Mouse (Mus musculus) neural tube, embryonic 15.5 days (tissue): ENCODE data around the gene Sh3bp2. TPM values are rescaled to one million over a fixed set of nuclear protein-coding genes. Genes with fewer than 3 reads are reported as not detected.

ENCODE experiments used
- ATAC-seq: fragments of 200-750 bp; cut with Nextera tagmentation; 2 replicates; pipeline ENCODE4 v1.8.0; 2017; ENCODE audit warnings: mild to moderate bottlenecking, moderate TSS enrichment, moderate library complexity; ENCODE audit not compliant: low FRiP score
- H3K27ac ChIP-seq: fragments of 300-500 bp; sonication (generic); replicated peaks from 2 replicates; pipeline ENCODE4 v1.5.1; 2015; ENCODE audit warnings: mild to moderate bottlenecking, inconsistent platforms
- H3K27me3 ChIP-seq: fragments of 300-500 bp; sonication (generic); replicated peaks from 2 replicates; pipeline ENCODE4 v1.6.1; 2015; ENCODE audit warnings: inconsistent platforms
- H3K36me3 ChIP-seq: fragments of 300-500 bp; sonication (generic); 2 replicates; pipeline ENCODE4 v1.6.1; 2015; ENCODE audit warnings: inconsistent platforms
- H3K4me1 ChIP-seq: fragments of 300-500 bp; sonication (generic); 2 replicates; pipeline ENCODE4 v1.6.1; 2015; ENCODE audit warnings: inconsistent platforms
- H3K4me2 ChIP-seq: fragments of 300-500 bp; sonication (generic); 2 replicates; pipeline ENCODE4 v1.6.1; 2015; ENCODE audit warnings: inconsistent platforms, mild to moderate bottlenecking, moderate library complexity
- H3K4me3 ChIP-seq: fragments of 300-500 bp; sonication (generic); replicated peaks from 2 replicates; pipeline ENCODE4 v1.5.1; 2015; ENCODE audit warnings: mild to moderate bottlenecking, inconsistent platforms
- H3K9ac ChIP-seq: fragments of 300-500 bp; sonication (generic); replicated peaks from 2 replicates; pipeline ENCODE4 v1.6.1; 2015; ENCODE audit warnings: mild to moderate bottlenecking, inconsistent platforms
- H3K9me3 ChIP-seq: fragments of 300-500 bp; sonication (generic); replicated peaks from 2 replicates; pipeline ENCODE4 v1.6.1; 2016; ENCODE audit warnings: inconsistent platforms
- WGBS: fragments of 180-500 bp; shearing (Covaris S2); methylation state at CpG from one replicate; pipeline ENCODE4 v1.1.7; 2015; ENCODE audit warnings: mixed read lengths; 5-methylcytosine and 5-hydroxymethylcytosine counted together
- polyA plus RNA-seq: library from polyadenylated mRNA; unstranded; fragments of >200 nt; fragmentation: Nextera tagmentation; extraction: Ambion mirVana; gene quantifications from 2 replicates; pipeline ENCODE4 v1.2.1, GENCODE M21; 2015

Sh3bp2 gene
- polyA plus RNA-seq, 1 experiment from 2014 or later = 22.6 TPM

DNA sequence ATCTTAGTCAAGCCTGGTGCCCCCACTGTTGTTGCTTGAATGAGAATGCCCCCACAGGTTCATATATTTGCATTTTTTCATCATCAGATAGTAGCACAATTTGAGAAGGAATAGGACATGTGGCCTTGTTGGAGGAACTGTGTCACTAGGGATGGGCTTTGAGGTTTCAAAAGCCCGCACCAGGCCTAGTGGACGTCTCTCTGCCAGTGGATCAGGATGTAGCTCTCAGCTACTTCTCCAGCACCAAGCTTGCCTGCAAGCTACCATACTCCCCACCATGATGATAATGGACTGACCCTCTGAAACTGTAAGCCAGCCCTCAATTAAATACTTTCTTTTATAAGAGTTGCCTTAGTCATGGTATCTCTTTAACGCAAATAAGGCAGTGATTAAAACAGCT, 13.2 kb upstream of the Sh3bp2 start:
- Histone ChIP-seq H3K27ac (no peak overlapping the region), H3K36me3 (no peaks in the 10 kb centered on the region), H3K9me3 (no peaks in the 10 kb centered on the region), H3K4me3 (no peak overlapping the region), H3K4me1 (peaks cover 6% of the 10 kb centered on the region; the same call in 1 of the 2 replicates), H3K9ac (no peak overlapping the region), H3K27me3 (0 out of 2 replicates have a peak, but pooled peaks cover 7% of the 10 kb centered on the region), H3K4me2 (peak overlapping the region; percentile 88; the same call in 1 of the 2 replicates)
- ATAC-seq = no peak
- 85% methylated on average over 3 of the region's 3 CpGs for WGBS

DNA sequence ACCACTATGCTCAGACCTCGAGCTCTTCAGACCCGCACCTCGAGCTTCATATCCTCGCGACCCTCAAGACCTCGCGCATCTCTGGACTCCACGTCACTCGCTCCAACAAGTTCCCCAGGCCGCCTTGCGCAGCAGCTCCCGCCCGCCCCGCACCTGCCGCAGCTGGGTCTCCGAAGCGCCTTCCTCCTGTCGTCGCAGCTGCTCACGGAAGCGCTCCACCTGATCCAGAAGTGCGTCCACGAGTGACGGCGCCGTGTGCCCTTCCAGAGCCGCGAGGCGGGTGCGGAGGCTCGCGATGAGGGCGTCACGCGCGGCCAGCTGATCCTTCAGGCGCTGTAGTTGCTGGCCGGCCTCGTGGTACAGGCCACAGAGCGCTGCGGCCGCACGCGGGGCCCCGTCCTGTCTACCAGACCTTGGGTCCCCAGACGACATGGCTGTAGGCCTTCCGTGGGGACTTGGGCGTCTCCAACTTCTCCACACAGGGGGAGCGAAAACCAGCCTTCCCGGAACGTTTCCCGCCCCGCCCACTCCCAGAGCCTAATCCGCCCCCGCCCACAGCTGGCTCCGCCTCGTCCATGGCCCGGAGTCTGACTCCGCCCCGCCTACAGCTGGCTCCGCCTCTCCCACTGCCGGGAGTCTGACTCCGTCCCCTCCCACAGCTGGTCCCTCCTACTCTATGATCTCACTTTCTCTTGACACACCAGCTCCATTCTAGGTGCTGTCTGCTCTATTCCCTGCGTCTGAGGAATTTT, 12.0 kb upstream of the Sh3bp2 start, which contains the start of gene Tnip2:
Gene Tnip2, minus strand, starts transcription at position 526 of the 752 bp plus-strand sequence.
- Histone ChIP-seq H3K27ac (peak within 1 kb of the TSS; percentile 54; the same call in 1 of the 2 replicates), H3K4me2 (peak within 1 kb of the TSS; percentile 88), H3K4me1 (peaks cover 6% of the 10 kb centered on the region; the same call in 1 of the 2 replicates), H3K9ac (peak within 1 kb of the TSS; percentile 61), H3K27me3 (0 out of 2 replicates have a peak, but pooled peaks cover 7% of the 10 kb centered on the region), H3K36me3 (no peaks in the 10 kb centered on the region), H3K4me3 (peak within 1 kb of the TSS; percentile 72), H3K9me3 (no peaks in the 10 kb centered on the region)
- WGBS = under 1% methylated on average over 62 of the region's 64 CpGs
- peak; percentile 98 for ATAC-seq

DNA sequence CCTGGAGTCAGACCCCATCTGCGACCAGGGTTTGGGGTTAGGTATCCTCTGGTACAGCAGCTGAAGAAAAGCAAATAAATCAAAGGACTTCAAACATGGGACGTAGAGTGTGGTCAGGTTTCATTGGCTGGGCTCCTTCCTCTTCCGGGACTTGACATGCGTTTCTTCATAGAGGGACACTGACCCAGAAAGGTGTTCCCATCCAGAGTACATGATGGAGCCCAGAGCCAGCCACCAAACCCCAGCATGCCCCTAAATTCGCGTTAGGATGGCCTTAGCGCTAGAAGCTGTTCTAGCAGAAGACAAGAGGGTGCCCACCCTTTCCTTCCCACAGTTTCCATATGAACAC, 11.4 kb upstream of the Sh3bp2 start:
- Histone ChIP-seq H3K27me3 (0 out of 2 replicates have a peak, but pooled peaks cover 7% of the 10 kb centered on the region), H3K4me3 (peak overlapping the region; percentile 72), H3K27ac (no peak overlapping the region), H3K36me3 (no peaks in the 10 kb centered on the region), H3K9ac (no peak overlapping the region; the same call in 1 of the 2 replicates), H3K9me3 (no peaks in the 10 kb centered on the region), H3K4me1 (peaks cover 6% of the 10 kb centered on the region; the same call in 1 of the 2 replicates), H3K4me2 (peak overlapping the region; percentile 88)
- ATAC-seq = peak; percentile 29; the same call in 1 of the 2 replicates
- 21% methylated on average over 7 of the region's 7 CpGs for WGBS

DNA sequence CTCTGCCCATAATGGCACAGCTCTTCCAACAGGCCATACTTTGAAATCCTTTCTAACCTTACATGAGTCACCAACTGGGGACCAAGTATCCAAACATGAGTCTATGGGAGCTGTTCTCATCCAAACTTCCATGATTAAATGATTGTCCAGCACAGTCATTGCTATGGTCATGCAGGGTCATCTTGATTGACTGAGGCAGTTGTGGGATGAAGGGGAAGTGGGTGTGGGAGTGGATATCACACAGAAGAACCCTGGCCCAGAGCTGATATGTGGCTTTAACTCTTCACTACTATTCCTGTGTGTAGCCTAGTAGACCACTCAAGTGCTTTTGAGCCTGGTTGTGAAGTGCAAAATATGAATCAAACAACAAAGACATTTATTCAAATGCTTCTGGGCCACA, 10.5 kb upstream of the Sh3bp2 start:
- Histone ChIP-seq H3K4me1 (peaks cover 6% of the 10 kb centered on the region; the same call in 1 of the 2 replicates), H3K9ac (no peak overlapping the region), H3K9me3 (no peaks in the 10 kb centered on the region), H3K27me3 (0 out of 2 replicates have a peak, but pooled peaks cover 7% of the 10 kb centered on the region), H3K36me3 (no peaks in the 10 kb centered on the region), H3K4me2 (no peak overlapping the region), H3K4me3 (no peak overlapping the region), H3K27ac (no peak overlapping the region)
- ATAC-seq = no peak

DNA sequence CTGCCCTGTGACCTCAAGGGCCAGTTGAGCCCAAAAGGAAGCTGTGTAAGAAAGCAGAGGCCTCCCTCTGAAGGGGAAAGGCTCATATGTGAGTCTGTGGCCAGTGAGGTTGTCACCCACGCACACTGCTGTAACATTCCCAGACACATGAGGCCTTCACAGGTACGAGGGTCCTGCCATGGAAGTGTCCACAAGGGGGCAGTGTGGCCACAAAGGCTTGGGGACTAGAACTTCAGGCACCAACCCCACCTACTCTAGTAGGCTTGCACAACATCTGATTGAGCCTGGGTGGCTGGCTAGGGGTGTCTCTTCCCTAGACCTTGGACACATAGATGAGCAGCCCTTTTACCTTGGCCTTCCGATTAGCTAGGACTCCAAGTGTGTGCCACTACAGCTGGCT, 7.7 kb upstream of the Sh3bp2 start:
- no peak overlapping the region for H3K27ac ChIP-seq
- no peaks in the 10 kb centered on the region for H3K9me3 ChIP-seq
- H3K4me3 ChIP-seq = no peak overlapping the region
- no peaks in the 10 kb centered on the region for H3K36me3 ChIP-seq
- no peak overlapping the region for H3K9ac ChIP-seq
- no peaks in the 10 kb centered on the region for H3K27me3 ChIP-seq
- H3K4me2 ChIP-seq = no peak overlapping the region
- peaks cover 5% of the 10 kb centered on the region; the same call in 1 of the 2 replicates for H3K4me1 ChIP-seq
- 29% methylated on average over 3 of the region's 3 CpGs for WGBS
- ATAC-seq = no peak

DNA sequence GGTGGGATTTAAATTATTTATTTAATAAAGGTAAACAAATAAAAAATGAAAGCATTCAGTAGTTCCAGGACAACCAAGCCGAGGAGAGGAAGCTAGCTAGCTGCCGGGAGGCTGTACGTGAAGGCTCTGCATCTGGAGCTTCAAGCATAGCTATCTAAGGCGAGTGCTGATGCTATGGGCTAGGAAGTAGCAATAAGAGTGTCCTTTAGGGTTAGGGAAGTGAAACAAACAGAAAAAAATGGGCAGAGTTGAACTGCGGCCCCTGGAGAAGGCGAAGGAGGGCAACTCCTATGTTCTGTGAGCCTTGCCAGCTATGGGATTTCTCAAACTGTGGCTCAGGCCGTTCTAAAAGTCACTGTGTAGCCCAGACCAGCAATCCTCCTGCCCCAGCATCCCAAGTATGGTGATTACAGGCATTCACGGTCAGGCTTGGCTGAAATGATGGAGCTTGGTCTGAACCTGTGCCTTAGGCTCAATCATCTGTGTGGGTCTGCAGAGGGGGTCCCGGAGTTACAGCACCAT, 6.2 kb upstream of the Sh3bp2 start:
- WGBS = 81% methylated on average over 9 of the region's 9 CpGs
- Histone ChIP-seq H3K27me3 (peaks cover 3% of the 10 kb centered on the region; the same call in 1 of the 2 replicates), H3K9me3 (no peaks in the 10 kb centered on the region), H3K4me1 (no peaks in the 10 kb centered on the region), H3K27ac (no peak overlapping the region), H3K36me3 (no peaks in the 10 kb centered on the region), H3K9ac (no peak overlapping the region), H3K4me2 (no peak overlapping the region), H3K4me3 (no peak overlapping the region)
- ATAC-seq = no peak

DNA sequence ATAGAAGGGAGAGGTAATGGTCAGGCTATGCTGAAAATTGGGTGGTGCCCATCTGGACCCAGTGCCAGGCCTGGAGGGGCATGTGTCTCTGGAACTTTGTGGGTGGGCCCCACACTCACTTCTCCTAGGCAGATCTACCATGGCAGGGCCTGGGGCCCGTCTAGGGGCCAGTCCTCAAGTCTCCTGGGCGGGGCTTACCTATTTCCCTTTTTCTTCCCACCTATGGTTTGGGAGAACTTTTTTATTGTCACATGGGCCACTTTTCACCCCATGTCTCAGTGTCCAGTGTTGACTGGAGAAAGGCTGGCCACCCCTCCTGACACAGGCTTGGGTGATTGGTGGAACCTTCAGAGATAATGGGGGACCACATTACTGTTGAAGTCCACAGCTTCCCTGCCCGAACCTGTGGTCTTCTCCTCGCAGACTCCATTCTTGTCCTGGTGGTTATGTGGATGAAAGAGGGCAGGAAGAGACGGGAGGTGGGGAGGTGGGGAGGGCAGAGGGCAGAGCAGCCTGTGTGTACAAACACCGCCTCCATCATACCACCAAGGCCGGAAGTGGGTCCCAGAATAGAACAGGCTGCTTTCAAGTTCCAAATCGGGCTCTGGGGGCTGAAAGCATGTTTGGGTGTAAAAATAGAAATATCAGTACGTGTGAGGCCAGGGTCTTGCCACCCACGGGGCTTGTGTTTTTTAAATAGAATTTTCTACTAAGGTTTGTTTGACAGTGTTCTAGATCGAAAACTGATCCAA, 5.0 kb upstream of the Sh3bp2 start:
- no peaks in the 10 kb centered on the region for H3K9me3 ChIP-seq
- no peak for ATAC-seq
- H3K27me3 ChIP-seq = peaks cover 4% of the 10 kb centered on the region; the same call in 1 of the 2 replicates
- H3K4me3 ChIP-seq = no peak overlapping the region
- H3K4me2 ChIP-seq = no peak overlapping the region
- H3K4me1 ChIP-seq = peaks cover under 1% of the 10 kb centered on the region; the same call in 1 of the 2 replicates
- H3K27ac ChIP-seq = no peak overlapping the region
- WGBS = 84% methylated on average over 11 of the region's 11 CpGs
- no peaks in the 10 kb centered on the region for H3K36me3 ChIP-seq
- H3K9ac ChIP-seq = no peak overlapping the region

DNA sequence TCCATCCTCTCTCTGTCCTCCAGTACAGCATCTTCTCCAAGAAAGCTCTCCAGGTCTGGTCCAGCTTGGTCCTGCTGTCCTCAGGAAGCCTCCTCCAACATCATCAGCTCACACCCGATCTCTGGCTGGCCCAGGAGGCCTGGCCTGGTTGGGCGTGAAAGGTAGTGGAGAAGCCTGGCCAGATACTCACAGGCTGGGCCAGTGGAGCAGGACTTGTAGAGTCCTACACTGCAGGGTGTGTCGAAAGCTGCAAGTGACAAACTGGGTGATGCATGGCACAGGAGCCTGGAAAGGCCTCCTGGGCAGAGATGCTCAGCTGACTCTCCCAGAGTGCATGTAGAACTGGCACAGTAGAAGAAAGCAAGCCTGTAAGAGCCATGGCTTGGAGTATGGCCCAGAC, 4.3 kb upstream of the Sh3bp2 start:
- Histone ChIP-seq H3K4me2 (no peak overlapping the region), H3K4me3 (no peak overlapping the region), H3K4me1 (peaks cover 6% of the 10 kb centered on the region), H3K27me3 (peaks cover 4% of the 10 kb centered on the region; the same call in 1 of the 2 replicates), H3K9me3 (no peaks in the 10 kb centered on the region), H3K27ac (no peak overlapping the region), H3K9ac (no peak overlapping the region), H3K36me3 (no peaks in the 10 kb centered on the region)
- 92% methylated on average over 3 of the region's 3 CpGs for WGBS
- ATAC-seq = no peak

DNA sequence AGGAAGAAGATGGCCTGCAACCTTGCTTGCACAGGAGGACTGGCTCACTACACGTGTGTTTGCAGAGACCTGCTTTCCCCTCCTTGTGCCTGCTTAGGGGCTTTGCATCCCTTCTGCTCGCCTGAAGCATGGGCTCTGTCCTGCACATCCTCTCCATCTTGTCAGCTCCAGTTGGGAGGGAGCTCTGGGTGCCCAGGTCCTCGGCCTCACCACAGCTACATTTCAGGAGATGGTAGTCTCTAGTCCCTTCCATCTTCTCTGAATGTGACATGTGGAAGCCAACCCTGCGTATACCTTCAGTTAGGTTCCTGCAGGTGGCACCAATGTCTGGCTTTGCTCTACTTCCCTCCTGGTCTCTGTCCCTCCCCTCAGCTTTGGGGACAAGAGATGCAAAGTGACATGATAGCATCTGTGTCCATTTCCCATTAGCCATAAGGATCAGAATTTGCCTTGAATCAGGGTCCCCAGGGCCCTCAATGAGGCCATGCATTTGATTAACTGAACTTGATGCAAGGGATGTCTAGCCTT, 1.6 kb upstream of the Sh3bp2 start:
- Histone ChIP-seq H3K4me3 (no peak overlapping the region), H3K4me2 (no peak overlapping the region), H3K36me3 (no peaks in the 10 kb centered on the region), H3K4me1 (peaks cover 6% of the 10 kb centered on the region), H3K27me3 (peaks cover 4% of the 10 kb centered on the region; the same call in 1 of the 2 replicates), H3K27ac (no peak overlapping the region), H3K9ac (no peak overlapping the region), H3K9me3 (no peaks in the 10 kb centered on the region)
- no peak for ATAC-seq
- WGBS = 59% methylated on average over 4 of the region's 4 CpGs

DNA sequence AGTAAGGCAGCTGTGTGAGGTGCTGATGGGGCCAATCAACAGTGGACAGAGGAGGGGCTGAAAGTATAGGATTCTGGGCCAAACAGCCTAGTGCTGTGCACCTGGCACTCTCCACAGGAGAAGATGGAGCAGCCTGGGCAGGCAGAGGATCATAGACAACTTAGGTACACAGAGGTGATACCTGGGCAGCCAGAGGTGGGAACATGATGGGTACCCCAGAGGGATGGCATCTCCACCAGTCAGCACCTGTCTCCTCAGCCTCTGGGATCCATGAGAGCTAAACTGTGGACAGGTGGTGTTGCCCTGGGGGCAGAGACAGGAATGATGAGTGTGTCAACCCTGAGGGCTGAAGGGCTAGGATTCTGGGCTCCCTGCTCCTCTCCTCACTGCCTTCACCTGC, 1.1 kb upstream of the Sh3bp2 start:
- Histone ChIP-seq H3K27ac (no peak overlapping the region), H3K4me1 (peaks cover 6% of the 10 kb centered on the region), H3K9ac (no peak overlapping the region), H3K36me3 (no peaks in the 10 kb centered on the region), H3K27me3 (peaks cover 4% of the 10 kb centered on the region; the same call in 1 of the 2 replicates), H3K9me3 (no peaks in the 10 kb centered on the region), H3K4me2 (no peak overlapping the region), H3K4me3 (no peak overlapping the region)
- ATAC-seq = no peak

DNA sequence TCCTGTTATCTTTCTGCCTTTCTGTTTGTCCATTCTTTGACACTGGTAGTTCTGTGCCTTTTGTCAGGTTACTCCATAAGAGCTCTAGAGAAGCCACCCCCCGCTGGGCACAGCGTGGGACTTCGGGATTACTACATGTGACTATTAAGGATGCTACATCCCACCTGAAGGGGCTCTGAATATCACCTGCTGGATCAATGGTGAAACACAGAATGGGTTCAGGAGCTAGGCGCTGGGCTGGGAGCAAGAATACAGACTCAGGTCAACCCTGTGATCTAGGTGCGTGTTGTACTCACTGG, 788 bp downstream of the Sh3bp2 start:
- Histone ChIP-seq H3K27ac (no peak overlapping the region), H3K36me3 (no peaks in the 10 kb centered on the region), H3K4me3 (no peak overlapping the region)

More for the DNA sequence above, 788 bp downstream of the Sh3bp2 start:
- peak overlapping the region; percentile 81 for H3K4me2 ChIP-seq
- 51% methylated on average over 5 of the region's 5 CpGs for WGBS
- H3K27me3 ChIP-seq = peaks cover 4% of the 10 kb centered on the region; the same call in 1 of the 2 replicates
- H3K9me3 ChIP-seq = no peaks in the 10 kb centered on the region
- no peak overlapping the region for H3K9ac ChIP-seq
- H3K4me1 ChIP-seq = peaks cover 6% of the 10 kb centered on the region
- ATAC-seq = no peak
